Mouse (Mus musculus) midbrain, embryonic 15.5 days (tissue): ENCODE measurements around the gene S100a1. TPM values are rescaled to one million over a fixed set of nuclear protein-coding genes. Genes with fewer than 3 reads are reported as not detected.

Source experiments
- ATAC-seq: fragments of 200-750 bp; cut with Nextera tagmentation; replicated peaks from 2 replicates; pipeline ENCODE4 v1.8.0; 2017; ENCODE audit warnings: moderate TSS enrichment
- H3K27ac ChIP-seq: fragments of 300-500 bp; sonication (generic); 2 replicates; pipeline ENCODE4 v1.5.1; 2015; ENCODE audit warnings: mild to moderate bottlenecking, inconsistent platforms
- H3K27me3 ChIP-seq: fragments of 300-500 bp; sonication (generic); replicated peaks from 2 replicates; pipeline ENCODE4 v1.6.1; 2015; ENCODE audit warnings: inconsistent platforms
- H3K36me3 ChIP-seq: fragments of 300-500 bp; sonication (generic); replicated peaks from 2 replicates; pipeline ENCODE4 v1.6.1; 2015; ENCODE audit warnings: inconsistent platforms
- H3K4me1 ChIP-seq: fragments of 300-500 bp; sonication (generic); 2 replicates; pipeline ENCODE4 v1.6.1; 2015; ENCODE audit warnings: inconsistent platforms
- H3K4me2 ChIP-seq: fragments of 300-500 bp; sonication (generic); 2 replicates; pipeline ENCODE4 v1.6.1; 2015; ENCODE audit warnings: inconsistent platforms, mild to moderate bottlenecking, moderate library complexity
- H3K4me3 ChIP-seq: fragments of 300-500 bp; sonication (generic); 2 replicates; pipeline ENCODE4 v1.5.1; 2015; ENCODE audit warnings: mild to moderate bottlenecking, inconsistent platforms
- H3K9ac ChIP-seq: fragments of 300-500 bp; sonication (generic); 2 replicates; pipeline ENCODE4 v1.6.1; 2015; ENCODE audit warnings: mild to moderate bottlenecking, inconsistent platforms
- H3K9me3 ChIP-seq: fragments of 300-500 bp; sonication (generic); 2 replicates; pipeline ENCODE4 v1.6.1; 2016; ENCODE audit warnings: inconsistent platforms
- WGBS: fragments of 180-500 bp; shearing (Covaris S2); methylation state at CpG from one replicate; pipeline ENCODE4 v1.1.7; 2015; ENCODE audit warnings: mixed read lengths; 5-methylcytosine and 5-hydroxymethylcytosine counted together
- polyA plus RNA-seq: library from polyadenylated mRNA; unstranded; fragments of >200 nt; fragmentation: Nextera tagmentation; extraction: Ambion mirVana; gene quantifications from 2 replicates; pipeline ENCODE4 v1.2.1, GENCODE M21; 2015

Gene S100a1
- polyA plus RNA-seq, 1 experiment from 2014 or later = 11.5 TPM

DNA sequence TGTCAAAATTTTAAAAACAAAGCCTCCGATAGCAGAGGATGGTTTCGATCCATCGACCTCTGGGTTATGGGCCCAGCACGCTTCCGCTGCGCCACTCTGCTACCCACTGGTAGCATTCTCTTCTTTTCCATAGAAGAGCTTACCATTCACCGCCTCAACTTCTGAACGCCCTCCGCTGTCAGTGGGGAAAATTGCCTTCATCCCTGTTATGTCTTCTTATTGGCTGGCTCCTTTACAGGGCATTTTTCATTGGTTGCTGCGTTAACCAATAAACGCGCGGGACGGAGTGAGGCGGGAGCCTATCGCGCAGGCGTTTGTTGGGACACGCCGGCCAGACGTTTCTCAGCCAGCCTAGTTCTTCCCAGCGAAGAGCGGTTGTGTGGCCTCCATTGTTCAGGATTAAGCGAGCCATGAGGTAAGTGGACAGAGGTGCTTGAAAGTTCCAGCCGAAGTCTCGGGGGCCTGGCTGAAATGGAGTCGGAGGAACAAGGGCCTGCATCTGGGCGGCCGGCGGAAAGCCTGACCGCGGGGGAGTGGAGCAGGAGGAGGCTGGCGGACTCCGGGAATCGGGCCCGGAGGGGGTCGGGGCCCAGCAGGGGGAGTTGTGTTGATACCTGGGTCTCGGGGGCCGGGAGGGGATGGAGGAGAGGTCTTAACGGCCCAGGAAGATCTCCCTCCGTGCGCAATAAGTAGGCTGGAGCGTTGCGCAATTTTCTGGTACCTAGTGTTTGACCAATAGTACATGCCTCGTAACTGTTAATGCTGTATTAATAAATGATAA is 38.2 kb downstream of the S100a1 start, which contains the start of gene Ilf2:
Ilf2 (plus strand) TSS at position 296 of the 781 bp plus-strand sequence.
- peaks cover 17% of the 10 kb centered on the region; the same call in 1 of the 2 replicates for H3K36me3 ChIP-seq
- no peaks in the 10 kb centered on the region for H3K27me3 ChIP-seq
- peak; percentile 99 for ATAC-seq
- no peaks in the 10 kb centered on the region for H3K9me3 ChIP-seq
- H3K27ac ChIP-seq = peak within 1 kb of the TSS; percentile 94
- peak within 1 kb of the TSS; percentile 90 for H3K9ac ChIP-seq
- peak within 1 kb of the TSS; percentile 85 for H3K4me3 ChIP-seq
- under 1% methylated on average over 45 of the region's 45 CpGs for WGBS
- peaks cover 14% of the 10 kb centered on the region for H3K4me1 ChIP-seq
- peak within 1 kb of the TSS; percentile 54 for H3K4me2 ChIP-seq

GRCm38 (mm10) chr3:90475151-90475830 is 38.9 kb downstream of the S100a1 start:
- WGBS = 40% methylated on average over 16 of the region's 16 CpGs

DNA sequence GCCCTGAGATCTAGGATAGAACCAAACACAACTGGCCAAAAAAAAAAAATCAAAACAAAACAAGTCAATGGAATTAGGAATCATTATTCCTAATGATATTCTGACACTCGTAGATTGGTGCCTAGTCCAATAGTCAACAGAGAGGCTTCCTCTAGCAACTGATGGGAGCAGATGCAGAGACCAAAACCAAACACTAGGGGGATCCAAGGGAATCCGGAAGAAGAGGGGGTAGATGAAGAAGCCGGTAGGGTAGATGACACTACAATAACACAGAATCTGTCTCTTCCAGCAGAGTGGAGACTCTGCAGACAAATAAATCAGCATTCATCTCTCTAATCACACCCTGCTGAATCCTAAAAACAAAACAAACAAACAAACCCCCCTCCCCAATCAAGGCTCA is 42.0 kb downstream of the S100a1 start:
- no peak overlapping the region for H3K4me2 ChIP-seq
- H3K9me3 ChIP-seq = no peaks in the 10 kb centered on the region
- H3K4me1 ChIP-seq = peaks cover 8% of the 10 kb centered on the region
- 33% methylated on average over 3 of the region's 3 CpGs for WGBS
- no peak overlapping the region for H3K4me3 ChIP-seq
- no peaks in the 10 kb centered on the region for H3K27me3 ChIP-seq
- no peak overlapping the region for H3K27ac ChIP-seq
- H3K9ac ChIP-seq = no peak overlapping the region
- no peaks in the 10 kb centered on the region for H3K36me3 ChIP-seq
- ATAC-seq = no peak

More at GRCm38 (mm10) chr3:90475151-90475830, 38.9 kb downstream of the S100a1 start:
- H3K4me1 ChIP-seq = peaks cover 14% of the 10 kb centered on the region
- no peak overlapping the region for H3K27ac ChIP-seq
- ATAC-seq = peak; percentile 53
- H3K9me3 ChIP-seq = no peaks in the 10 kb centered on the region
- peaks cover 10% of the 10 kb centered on the region; the same call in 1 of the 2 replicates for H3K36me3 ChIP-seq
- H3K4me3 ChIP-seq = peak overlapping the region; percentile 32
- no peaks in the 10 kb centered on the region for H3K27me3 ChIP-seq
- no peak overlapping the region for H3K9ac ChIP-seq
- peak overlapping the region; percentile 42 for H3K4me2 ChIP-seq

DNA sequence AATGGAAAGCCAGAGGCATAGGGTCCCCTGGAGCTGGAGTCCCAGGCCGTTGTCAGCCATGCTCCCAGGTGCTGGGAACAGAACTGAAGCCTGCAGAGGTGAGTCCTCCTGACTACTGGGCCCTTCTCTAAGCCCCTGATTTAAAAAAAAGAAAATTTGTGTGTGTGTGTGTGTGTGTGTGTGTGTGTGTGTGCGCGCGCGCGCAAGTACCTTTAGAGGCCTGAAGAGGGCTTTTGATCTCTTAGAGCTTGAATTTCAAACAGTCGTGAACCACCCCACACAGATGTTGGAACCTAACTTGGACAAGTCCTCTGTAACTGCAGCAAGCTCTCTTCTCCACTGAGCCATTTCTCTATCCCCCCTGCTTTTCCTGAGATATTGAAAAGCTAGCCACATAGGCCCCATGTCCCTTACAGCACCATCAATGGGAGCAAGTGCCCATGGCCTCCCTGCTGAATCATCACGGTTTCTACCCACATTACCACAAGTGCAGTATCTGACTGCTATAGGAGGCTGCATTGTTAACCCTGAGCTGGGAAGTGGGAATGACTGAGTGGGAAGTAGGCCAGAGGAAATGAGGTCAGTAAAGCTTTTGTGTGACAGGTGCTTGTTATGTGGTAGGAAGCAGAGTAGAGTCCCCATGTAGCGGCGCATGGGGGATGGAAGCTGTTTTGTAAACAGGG is 46.4 kb downstream of the S100a1 start:
- no peak overlapping the region for H3K27ac ChIP-seq
- H3K27me3 ChIP-seq = peaks cover 36% of the 10 kb centered on the region
- H3K4me1 ChIP-seq = peaks cover 15% of the 10 kb centered on the region
- H3K4me3 ChIP-seq = no peak overlapping the region
- 93% methylated on average over 10 of the region's 10 CpGs for WGBS
- no peak overlapping the region for H3K9ac ChIP-seq
- ATAC-seq = no peak
- H3K9me3 ChIP-seq = no peaks in the 10 kb centered on the region
- H3K4me2 ChIP-seq = no peak overlapping the region
- H3K36me3 ChIP-seq = no peaks in the 10 kb centered on the region

GRCm38 (mm10) chr3:90466311-90466766 is 47.9 kb downstream of the S100a1 start:
- WGBS = under 1% methylated on average over 15 of the region's 15 CpGs
- Histone ChIP-seq H3K9me3 (no peaks in the 10 kb centered on the region), H3K27me3 (peaks cover 41% of the 10 kb centered on the region), H3K4me2 (peak overlapping the region; percentile 96), H3K36me3 (no peaks in the 10 kb centered on the region), H3K9ac (peak overlapping the region; percentile 33), H3K4me1 (peaks cover 15% of the 10 kb centered on the region), H3K4me3 (peak overlapping the region; percentile 51), H3K27ac (no peak overlapping the region)
- ATAC-seq = peak; percentile 50

DNA sequence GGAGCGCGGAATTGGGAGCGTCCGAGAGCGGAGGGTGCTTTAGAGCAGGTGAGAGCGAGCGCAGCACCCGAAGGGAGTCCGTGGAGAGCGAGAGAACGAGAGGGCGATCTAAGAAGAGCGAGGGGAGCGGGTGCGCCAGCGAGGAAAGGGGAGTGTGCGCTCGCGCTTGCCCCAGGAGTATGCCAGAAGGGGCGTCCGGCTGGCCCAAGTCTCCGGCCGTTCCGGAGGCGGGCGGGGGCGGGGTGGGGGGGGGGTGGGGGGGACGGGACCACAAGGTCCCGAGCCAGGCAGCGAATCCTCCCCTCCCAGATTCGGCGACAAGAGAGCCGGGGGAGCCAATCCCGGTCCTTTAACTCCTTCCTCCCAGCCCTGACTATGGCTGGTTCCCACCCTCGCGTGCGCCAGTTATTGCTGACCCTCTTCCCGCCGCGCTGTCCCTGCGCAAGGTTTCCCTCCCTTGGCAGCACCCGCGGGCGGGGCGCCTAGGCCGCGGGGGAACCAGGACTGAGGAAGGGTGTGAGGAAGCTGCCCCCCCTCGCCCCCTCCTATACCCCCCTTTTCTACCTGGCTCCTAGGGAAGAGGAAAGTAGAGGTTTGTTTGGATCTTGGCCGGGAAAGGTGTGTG is 48.4 kb downstream of the S100a1 start, which contains the start of gene Npr1:
Npr1 (minus strand) TSS at position 181 of the 625 bp plus-strand sequence.
- no peaks in the 10 kb centered on the region for H3K36me3 ChIP-seq
- H3K27ac ChIP-seq = no peak within 1 kb of the TSS
- peak within 1 kb of the TSS; percentile 96 for H3K4me2 ChIP-seq
- under 1% methylated on average over 44 of the region's 49 CpGs for WGBS
- peak; percentile 53 for ATAC-seq
- H3K9me3 ChIP-seq = no peaks in the 10 kb centered on the region
- peaks cover 15% of the 10 kb centered on the region for H3K4me1 ChIP-seq
- H3K4me3 ChIP-seq = peak within 1 kb of the TSS; percentile 51
- peaks cover 41% of the 10 kb centered on the region for H3K27me3 ChIP-seq
- H3K9ac ChIP-seq = peak within 1 kb of the TSS; percentile 33

DNA sequence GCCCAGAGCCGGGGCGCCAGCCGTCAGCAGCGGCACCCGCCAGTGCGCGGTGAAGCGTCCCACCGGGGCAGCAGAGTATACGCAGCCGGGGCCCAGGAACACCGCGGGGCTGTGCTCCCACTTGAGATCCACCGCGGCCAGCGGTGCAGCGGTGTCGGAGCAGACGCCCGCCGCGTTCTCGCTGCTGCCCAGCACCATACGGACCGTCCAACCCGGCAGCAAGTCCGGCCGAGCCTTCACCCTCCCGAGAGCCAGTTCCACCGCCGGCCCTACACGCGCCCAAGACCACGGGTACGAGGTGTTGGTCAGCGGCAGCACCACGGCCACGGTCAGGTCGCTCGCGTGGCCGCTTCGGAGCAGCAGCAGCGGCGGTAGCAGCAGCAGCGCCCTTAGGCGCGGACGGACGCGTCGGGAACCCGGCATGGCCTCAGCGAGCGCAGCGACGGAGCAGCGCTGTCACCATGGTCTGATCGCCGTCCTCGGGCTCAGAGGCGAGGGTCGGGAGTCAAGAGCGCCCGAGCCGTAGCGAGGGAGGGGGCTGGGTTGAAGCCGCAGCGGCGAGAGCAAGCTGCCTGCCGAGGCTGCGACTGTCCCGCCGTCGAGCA is 49.0 kb downstream of the S100a1 start:
- under 1% methylated on average over 75 of the region's 75 CpGs for WGBS
- no peak overlapping the region for H3K27ac ChIP-seq
- H3K4me2 ChIP-seq = peak overlapping the region; percentile 96
- no peaks in the 10 kb centered on the region for H3K36me3 ChIP-seq
- H3K9me3 ChIP-seq = no peaks in the 10 kb centered on the region
- H3K4me1 ChIP-seq = peaks cover 15% of the 10 kb centered on the region
- H3K4me3 ChIP-seq = peak overlapping the region; percentile 51
- H3K9ac ChIP-seq = peak overlapping the region; percentile 33
- peaks cover 41% of the 10 kb centered on the region for H3K27me3 ChIP-seq
- peak; percentile 44 for ATAC-seq

DNA sequence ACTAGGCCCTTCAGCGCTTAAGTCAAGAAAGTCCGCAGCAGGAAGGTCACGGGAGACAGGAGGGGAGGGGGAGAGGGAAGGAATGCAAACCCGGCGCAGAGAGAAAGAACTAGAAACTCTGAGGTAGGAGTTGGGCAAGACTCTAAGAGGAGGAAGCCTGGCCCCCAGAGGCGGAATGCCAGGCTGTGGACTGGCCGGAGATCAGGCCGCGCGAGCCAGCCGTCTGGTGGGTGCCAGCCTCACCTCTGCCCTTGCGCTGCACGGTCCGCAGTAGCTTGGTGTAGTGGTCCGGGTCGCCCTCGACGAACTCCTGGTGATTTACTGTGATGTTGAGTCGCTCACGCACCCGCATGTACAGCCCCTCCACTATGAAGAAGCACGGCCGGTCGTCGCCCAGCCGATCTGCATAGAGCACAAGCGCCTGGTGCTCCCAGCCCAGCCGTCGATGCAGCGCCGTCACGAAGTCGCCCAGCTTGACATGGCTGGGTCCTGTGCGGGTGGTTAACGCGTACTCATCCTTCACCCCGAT is 49.6 kb downstream of the S100a1 start:
- no peaks in the 10 kb centered on the region for H3K36me3 ChIP-seq
- WGBS = 12% methylated on average over 37 of the region's 37 CpGs
- H3K27ac ChIP-seq = no peak overlapping the region
- peak; percentile 49 for ATAC-seq
- peaks cover 41% of the 10 kb centered on the region for H3K27me3 ChIP-seq
- peaks cover 15% of the 10 kb centered on the region for H3K4me1 ChIP-seq
- H3K4me3 ChIP-seq = peak overlapping the region; percentile 51
- H3K9ac ChIP-seq = peak overlapping the region; percentile 33; the same call in 1 of the 2 replicates
- H3K4me2 ChIP-seq = peak overlapping the region; percentile 96
- H3K9me3 ChIP-seq = no peaks in the 10 kb centered on the region

DNA sequence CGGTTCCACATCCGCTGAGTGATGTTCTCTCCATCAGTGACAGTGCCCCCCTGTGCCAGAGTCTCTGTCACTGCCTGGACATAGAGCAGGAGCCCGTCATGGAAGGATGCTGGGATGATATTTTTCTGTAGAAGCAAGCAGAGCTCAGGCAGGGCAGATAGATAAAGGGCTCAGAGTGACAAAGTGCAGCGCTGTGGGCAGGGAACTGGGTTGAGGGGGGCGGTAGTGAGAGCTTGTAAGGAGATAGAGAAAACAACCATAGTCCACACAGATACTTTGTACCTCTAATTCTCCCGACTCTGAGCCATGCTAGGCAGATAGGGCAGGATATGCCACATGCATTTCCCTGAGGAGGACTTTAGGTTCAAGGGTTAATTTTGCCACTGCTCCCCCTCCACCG is 51.6 kb downstream of the S100a1 start:
- no peak overlapping the region for H3K9ac ChIP-seq
- H3K36me3 ChIP-seq = no peaks in the 10 kb centered on the region
- no peak overlapping the region for H3K4me2 ChIP-seq
- peaks cover 15% of the 10 kb centered on the region for H3K4me1 ChIP-seq
- H3K9me3 ChIP-seq = no peaks in the 10 kb centered on the region
- 24% methylated on average over 7 of the region's 7 CpGs for WGBS
- H3K27me3 ChIP-seq = peaks cover 41% of the 10 kb centered on the region
- H3K27ac ChIP-seq = no peak overlapping the region
- no peak overlapping the region for H3K4me3 ChIP-seq
- no peak for ATAC-seq

GRCm38 (mm10) chr3:90461935-90462334 is 52.3 kb downstream of the S100a1 start:
- Histone ChIP-seq H3K9ac (no peak overlapping the region), H3K36me3 (no peaks in the 10 kb centered on the region), H3K27me3 (peaks cover 41% of the 10 kb centered on the region), H3K4me3 (no peak overlapping the region), H3K4me1 (peaks cover 15% of the 10 kb centered on the region), H3K4me2 (no peak overlapping the region), H3K27ac (no peak overlapping the region), H3K9me3 (no peaks in the 10 kb centered on the region)
- WGBS = 96% methylated on average over 3 of the region's 3 CpGs
- no peak for ATAC-seq
